Mouse (Mus musculus) heart, postnatal 0 days (tissue): Measurements from ENCODE around the gene Plk1.

Experiments used
- CTCF ChIP-seq: IDR thresholded peaks from 2 replicates; pipeline ENCODE4 v1.5.1; 2016; ENCODE audit warnings: antibody characterized with exemption, control low read depth, low read depth
- EP300 ChIP-seq: IDR thresholded peaks from 2 replicates; pipeline ENCODE4 v1.6.1; 2016; ENCODE audit warnings: antibody characterized with exemption, low read depth

- TF ChIP-seq CTCF (no peak), EP300 (no peak)
Observed at GRCm38 (mm10) chr7:122193919-122194318, 34.7 kb downstream of the Plk1 start.
